Mouse (Mus musculus) liver, embryonic 15.5 days (tissue): Measurements from ENCODE around the gene Sprn. TPM values are rescaled to one million over a fixed set of nuclear protein-coding genes. Genes with fewer than 3 reads are reported as not detected.

Experiments used
- ATAC-seq: fragments of 200-750 bp; cut with Nextera tagmentation; 2 replicates; pipeline ENCODE4 v1.8.0; 2017; ENCODE audit warnings: moderate number of reproducible peaks, mild to moderate bottlenecking, moderate library complexity; ENCODE audit not compliant: insufficient read depth
- H3K27ac ChIP-seq: fragments of 300-500 bp; sonication (generic); replicated peaks from 2 replicates; pipeline ENCODE4 v1.5.1; 2015; ENCODE audit warnings: mild to moderate bottlenecking, inconsistent platforms
- H3K27me3 ChIP-seq: fragments of 300-500 bp; sonication (generic); 2 replicates; pipeline ENCODE4 v1.6.1; 2015; ENCODE audit warnings: mild to moderate bottlenecking, inconsistent platforms
- H3K36me3 ChIP-seq: fragments of 300-500 bp; sonication (generic); replicated peaks from 2 replicates; pipeline ENCODE4 v1.6.1; 2015; ENCODE audit warnings: moderate library complexity, mild to moderate bottlenecking, inconsistent platforms
- H3K4me1 ChIP-seq: fragments of 300-500 bp; sonication (generic); replicated peaks from 2 replicates; pipeline ENCODE4 v1.6.1; 2015; ENCODE audit warnings: inconsistent platforms
- H3K4me2 ChIP-seq: fragments of 300-500 bp; sonication (generic); 2 replicates; pipeline ENCODE4 v1.6.1; 2015; ENCODE audit warnings: moderate library complexity, mild to moderate bottlenecking, inconsistent platforms
- H3K4me3 ChIP-seq: fragments of 300-500 bp; sonication (generic); replicated peaks from 2 replicates; pipeline ENCODE4 v1.5.1; 2015; ENCODE audit warnings: mild to moderate bottlenecking, inconsistent platforms
- H3K9ac ChIP-seq: fragments of 300-500 bp; sonication (generic); 2 replicates; pipeline ENCODE4 v1.6.1; 2015; ENCODE audit warnings: moderate library complexity, mild to moderate bottlenecking, inconsistent platforms
- H3K9me3 ChIP-seq: fragments of 300-500 bp; sonication (generic); replicated peaks from 2 replicates; pipeline ENCODE4 v1.6.1; 2016; ENCODE audit warnings: inconsistent platforms
- WGBS: fragments of 180-500 bp; shearing (Covaris S2); methylation state at CpG from one replicate; pipeline ENCODE4 v1.1.7; 2015; ENCODE audit warnings: mixed read lengths; ENCODE audit not compliant: insufficient replicate concordance; 5-methylcytosine and 5-hydroxymethylcytosine counted together
- polyA plus RNA-seq: library from polyadenylated mRNA; unstranded; fragments of >200 nt; fragmentation: Nextera tagmentation; extraction: Ambion mirVana; gene quantifications from 2 replicates; pipeline ENCODE4 v1.2.1, GENCODE M21; 2015

The Sprn gene
- polyA plus RNA-seq, 1 experiment from 2014 or later, result not detected

- H3K4me2 ChIP-seq, result peak overlapping the region; percentile 72
- no peak for ATAC-seq
- H3K9me3 ChIP-seq, result no peaks in the 10 kb centered on the region
- H3K4me1 ChIP-seq, result peaks cover 18% of the 10 kb centered on the region
- H3K36me3 ChIP-seq, result peaks cover 9% of the 10 kb centered on the region
- H3K4me3 ChIP-seq, result peak overlapping the region; percentile 46
- peak overlapping the region; percentile 4; the same call in 1 of the 2 replicates for H3K9ac ChIP-seq
- WGBS, result 80% methylated on average over 10 of the region's 10 CpGs
- H3K27me3 ChIP-seq, result no peaks in the 10 kb centered on the region
- H3K27ac ChIP-seq, result no peak overlapping the region
Measured at GRCm38 (mm10) chr7:140101498-140101897, 53.2 kb downstream of the Sprn start.

Other genes starting within 250 kb of the Sprn start
- not detected in 2 replicates for gene Utf1, start 211.1 kb downstream of the Sprn start, polyA plus RNA-seq
- not detected in 2 replicates for gene 6430531B16Rik, start 176.1 kb downstream of the Sprn start, polyA plus RNA-seq
- 1.1 and 1.3 TPM in 2 replicates for gene Adam8, start 162.3 kb downstream of the Sprn start, polyA plus RNA-seq
- 17.4 and 19.6 TPM in 2 replicates for gene Zfp511, start 118.5 kb downstream of the Sprn start, polyA plus RNA-seq
- 21.4 and 23.2 TPM in 2 replicates for gene Tubgcp2, start 118.2 kb downstream of the Sprn start, polyA plus RNA-seq
- gene Msx3, start 105.8 kb downstream of the Sprn start, polyA plus RNA-seq, result not detected in 2 replicates
- not detected in 2 replicates for gene Caly, start 72.3 kb downstream of the Sprn start, polyA plus RNA-seq
- gene Prap1, start 61.5 kb downstream of the Sprn start, polyA plus RNA-seq, result 0.74 and 0.79 TPM in 2 replicates
- 8.0 and 8.7 TPM in 2 replicates for gene Fuom, start 52.4 kb downstream of the Sprn start, polyA plus RNA-seq
- gene Paox, start 39.1 kb downstream of the Sprn start, polyA plus RNA-seq, result 10.1 and 11.0 TPM in 2 replicates
- 104 and 111 TPM in 2 replicates for gene Echs1, start 38.4 kb downstream of the Sprn start, polyA plus RNA-seq
- 15.4 and 17.0 TPM in 2 replicates for gene Mtg1, start 17.3 kb downstream of the Sprn start, polyA plus RNA-seq
- gene Olfr522, start 9.9 kb upstream of the Sprn start, polyA plus RNA-seq, result not detected in 2 replicates
- gene Olfr523, start 18.3 kb upstream of the Sprn start, polyA plus RNA-seq, result not detected in 2 replicates
- not detected in 2 replicates for gene Olfr524, start 51.1 kb upstream of the Sprn start, polyA plus RNA-seq
- 0.05 TPM in 1 of 2 replicates, not detected in the other for gene Cd163l1, start 63.4 kb upstream of the Sprn start, polyA plus RNA-seq
- gene 5830411N06Rik, start 92.4 kb upstream of the Sprn start, polyA plus RNA-seq, result not detected in 2 replicates
- not detected in 2 replicates for gene Olfr525, start 166.0 kb upstream of the Sprn start, polyA plus RNA-seq
- gene Olfr527, start 179.1 kb upstream of the Sprn start, polyA plus RNA-seq, result not detected in 2 replicates
- not detected in 2 replicates for gene Olfr60, start 206.8 kb upstream of the Sprn start, polyA plus RNA-seq
- gene Olfr530, start 221.5 kb upstream of the Sprn start, polyA plus RNA-seq, result not detected in 2 replicates
- not detected in 2 replicates for gene Olfr531, start 248.0 kb upstream of the Sprn start, polyA plus RNA-seq